Mouse (Mus musculus) kidney, adult 2 months (tissue): ENCODE data around the gene Tmem150c. TPM values are rescaled to one million over a fixed set of nuclear protein-coding genes. Genes with fewer than 3 reads are reported as not detected.

Experiments used
- DNase-seq: peaks from one replicate; pipeline ENCODE4 v3.0.0; 2021
- H3K27ac ChIP-seq: fragments of 200-500 bp; 2 replicates; pipeline ENCODE4 v1.5.1; 2012; ENCODE audit warnings: low read depth, low read length, control low read depth, inconsistent platforms; ENCODE audit not compliant: insufficient read depth
- H3K27me3 ChIP-seq: fragments of 200-500 bp; replicated peaks from 2 replicates; pipeline ENCODE4 v1.6.1; 2012; ENCODE audit warnings: mild to moderate bottlenecking, moderate library complexity, low read length, inconsistent platforms; ENCODE audit not compliant: control insufficient read depth, insufficient read depth
- H3K36me3 ChIP-seq: fragments of 200-500 bp; 2 replicates; pipeline ENCODE4 v1.6.1; 2012; ENCODE audit warnings: mild to moderate bottlenecking, moderate library complexity, low read length, inconsistent platforms; ENCODE audit not compliant: control insufficient read depth, insufficient read depth
- H3K4me1 ChIP-seq: fragments of 200-500 bp; 2 replicates; pipeline ENCODE4 v1.6.1; 2011; ENCODE audit warnings: low read length; ENCODE audit not compliant: control insufficient read depth, insufficient read depth
- H3K4me3 ChIP-seq: fragments of 200-500 bp; 2 replicates; pipeline ENCODE4 v1.5.1; 2011; ENCODE audit warnings: mild to moderate bottlenecking, low read depth, low read length, control low read depth; ENCODE audit not compliant: insufficient read depth
- CTCF ChIP-seq: fragments of 200-500 bp; conservative IDR thresholded peaks from 2 replicates; pipeline ENCODE4 v1.5.1; 2011; ENCODE audit warnings: low read depth, mild to moderate bottlenecking, control low read depth, low read length, moderate library complexity, mixed read lengths; ENCODE audit not compliant: insufficient read depth, insufficient read length
- POLR2A ChIP-seq: fragments of 200-500 bp; IDR thresholded peaks from one replicate; pipeline ENCODE4 v1.6.1; 2011; ENCODE audit warnings: low read depth, low read length, control low read depth
- WGBS: fragments of 180-500 bp; shearing (Covaris S2); methylation state at CpG from one replicate; pipeline ENCODE4 v1.1.7; 2018; 5-methylcytosine and 5-hydroxymethylcytosine counted together
- polyA plus RNA-seq: library from polyadenylated mRNA; depleted of rRNA; stranded (reverse); fragments of >200 nt; gene quantifications from 2 replicates; pipeline ENCODE4 v1.2.3, GENCODE M21; 2012

Gene Tmem150c
- polyA plus RNA-seq, 1 experiment, result 9.9 TPM

GRCm38 (mm10) chr5:100155646-100156045 is 4.0 kb downstream of the Tmem150c start:
- no peak for TF ChIP-seq CTCF
- TF ChIP-seq POLR2A, result no peak
- WGBS, result 73% methylated on average over 6 of the region's 6 CpGs
- Histone ChIP-seq H3K27ac (no peak overlapping the region), H3K4me3 (no peak overlapping the region), H3K27me3 (no peaks in the 10 kb centered on the region; the same call in 1 of the 2 replicates), H3K4me1 (no peaks in the 10 kb centered on the region), H3K36me3 (no peaks in the 10 kb centered on the region)
- DNase-seq, result no peak

DNA sequence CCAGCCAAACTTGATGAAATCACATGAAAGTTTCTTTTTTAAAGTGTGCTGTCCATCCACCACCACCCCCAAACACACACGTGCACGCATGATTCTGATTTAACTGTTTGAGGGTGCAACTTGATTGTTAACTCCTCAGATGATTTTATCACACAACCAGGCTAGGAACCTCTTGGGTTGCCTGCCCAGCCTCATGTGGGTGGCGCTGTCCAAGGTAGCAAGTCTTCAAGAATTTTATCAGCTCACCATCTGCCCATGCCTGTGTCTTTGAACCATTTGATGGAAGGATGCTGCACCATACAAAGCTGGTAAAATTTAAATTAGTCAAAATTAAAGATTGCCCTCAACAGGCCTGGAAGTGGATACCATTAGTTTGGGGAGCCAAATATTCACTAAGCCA is 9.6 kb downstream of the Tmem150c start:
- H3K27ac ChIP-seq, result no peak overlapping the region
- TF ChIP-seq CTCF (no peak), POLR2A (no peak)
- H3K4me1 ChIP-seq, result no peaks in the 10 kb centered on the region
- H3K27me3 ChIP-seq, result no peaks in the 10 kb centered on the region
- H3K4me3 ChIP-seq, result no peak overlapping the region
- no peak for DNase-seq
- no peaks in the 10 kb centered on the region for H3K36me3 ChIP-seq
- 65% methylated on average over 3 of the region's 3 CpGs for WGBS

- Histone ChIP-seq H3K4me1 (no peaks in the 10 kb centered on the region), H3K27me3 (no peaks in the 10 kb centered on the region), H3K27ac (no peak overlapping the region), H3K4me3 (no peak overlapping the region), H3K36me3 (no peaks in the 10 kb centered on the region)
- no peak for TF ChIP-seq POLR2A
- no peak for TF ChIP-seq CTCF
- peak; percentile 32 for DNase-seq
- WGBS, result 51% methylated on average over 7 of the region's 7 CpGs
These were observed 14.8 kb downstream of the Tmem150c start for GRCm38 (mm10) chr5:100144836-100145235.

GRCm38 (mm10) chr5:100127283-100127682 is 32.3 kb downstream of the Tmem150c start:
- Histone ChIP-seq H3K27me3 (no peaks in the 10 kb centered on the region), H3K27ac (no peak overlapping the region), H3K4me1 (no peaks in the 10 kb centered on the region), H3K36me3 (no peaks in the 10 kb centered on the region), H3K4me3 (no peak overlapping the region)
- 50% methylated on average over 8 of the region's 8 CpGs for WGBS
- TF ChIP-seq POLR2A, result no peak
- TF ChIP-seq CTCF, result no peak
- DNase-seq, result no peak

GRCm38 (mm10) chr5:100125409-100126123 is 34.0 kb downstream of the Tmem150c start:
- Histone ChIP-seq H3K27ac (no peak overlapping the region), H3K27me3 (no peaks in the 10 kb centered on the region), H3K4me1 (no peaks in the 10 kb centered on the region), H3K36me3 (no peaks in the 10 kb centered on the region), H3K4me3 (no peak overlapping the region)
- WGBS, result 45% methylated on average over 12 of the region's 12 CpGs
- TF ChIP-seq CTCF, result no peak
- no peak for TF ChIP-seq POLR2A
- DNase-seq, result no peak

DNA sequence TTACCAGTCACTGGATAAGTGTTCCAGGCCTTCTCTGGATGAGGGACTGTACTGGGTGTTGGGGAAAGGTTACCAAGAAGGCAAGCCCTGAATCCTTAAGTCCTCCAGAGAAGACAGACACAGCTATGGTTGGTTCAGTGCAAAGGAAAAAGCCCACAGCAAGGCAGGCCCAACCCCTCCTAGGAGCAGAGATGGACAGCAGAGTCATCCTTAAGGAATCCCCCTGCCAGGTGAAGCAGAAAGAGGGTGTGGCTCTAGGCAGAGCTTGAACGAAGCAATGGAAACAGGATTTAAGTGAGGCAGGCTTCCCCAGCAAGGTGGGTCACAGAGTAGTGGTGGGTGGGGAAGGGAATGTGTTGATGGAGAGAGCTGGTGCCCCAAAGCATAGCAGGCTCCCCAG is 35.1 kb downstream of the Tmem150c start:
- WGBS, result 50% methylated on average over 1 of the region's 1 CpGs
- Histone ChIP-seq H3K27me3 (no peaks in the 10 kb centered on the region), H3K4me1 (no peaks in the 10 kb centered on the region), H3K4me3 (no peak overlapping the region), H3K36me3 (no peaks in the 10 kb centered on the region), H3K27ac (no peak overlapping the region)
- TF ChIP-seq POLR2A (no peak), CTCF (no peak)
- DNase-seq, result no peak

GRCm38 (mm10) chr5:100123283-100123682 is 36.3 kb downstream of the Tmem150c start:
- no peaks in the 10 kb centered on the region for H3K27me3 ChIP-seq
- no peak for DNase-seq
- no peaks in the 10 kb centered on the region for H3K36me3 ChIP-seq
- H3K4me1 ChIP-seq, result no peaks in the 10 kb centered on the region
- TF ChIP-seq CTCF (no peak), POLR2A (no peak)
- WGBS, result 75% methylated on average over 7 of the region's 7 CpGs
- no peak overlapping the region for H3K4me3 ChIP-seq
- H3K27ac ChIP-seq, result no peak overlapping the region
